Mouse (Mus musculus) small intestine, adult 2 months (tissue): ENCODE data around the gene Ooep. TPM values are rescaled to one million over a fixed set of nuclear protein-coding genes. Genes with fewer than 3 reads are reported as not detected.
"Not testable (repeated sequence)": the region's sequence is repeated elsewhere in the genome, so short reads cannot be mapped to it uniquely, and the experiment has no call there.

Experiments used
- H3K27ac ChIP-seq: fragments of 200-500 bp; 2 replicates; pipeline ENCODE4 v1.5.1; 2012; ENCODE audit warnings: low read depth, low read length, control low read depth, inconsistent platforms; ENCODE audit not compliant: insufficient read depth
- H3K27me3 ChIP-seq: fragments of 200-500 bp; 2 replicates; pipeline ENCODE4 v1.6.1; 2012; ENCODE audit warnings: mild to moderate bottlenecking, moderate library complexity, low read length, inconsistent platforms; ENCODE audit not compliant: control insufficient read depth, insufficient read depth
- H3K36me3 ChIP-seq: fragments of 200-500 bp; 2 replicates; pipeline ENCODE4 v1.6.1; 2012; ENCODE audit warnings: mild to moderate bottlenecking, low read length, control low read depth, inconsistent platforms; ENCODE audit not compliant: control insufficient read depth, insufficient read depth
- H3K4me1 ChIP-seq: fragments of 200-500 bp; 2 replicates; pipeline ENCODE4 v1.6.1; 2012; ENCODE audit warnings: low read length, inconsistent platforms, mixed read lengths; ENCODE audit not compliant: control insufficient read depth, insufficient read depth, insufficient read length
- H3K4me3 ChIP-seq: fragments of 200-500 bp; 2 replicates; pipeline ENCODE4 v1.5.1; 2012; ENCODE audit warnings: low read depth, mild to moderate bottlenecking, control low read depth, inconsistent platforms, low read length, moderate library complexity
- CTCF ChIP-seq: fragments of 200-500 bp; IDR thresholded peaks from 2 replicates; pipeline ENCODE4 v1.5.1; 2012; ENCODE audit warnings: low read depth, mild to moderate bottlenecking, control low read depth, inconsistent platforms, low read length, moderate library complexity, mixed read lengths; ENCODE audit not compliant: insufficient replicate concordance, insufficient read length; ENCODE audit errors: extremely low read depth
- POLR2A ChIP-seq: fragments of 200-500 bp; IDR thresholded peaks from 2 replicates; pipeline ENCODE4 v1.6.1; 2012; ENCODE audit warnings: low read depth, mild to moderate bottlenecking, control low read depth, inconsistent platforms, low read length, moderate library complexity
- WGBS: fragments of 180-500 bp; shearing (Covaris S2); methylation state at CpG from one replicate; pipeline ENCODE4 v1.1.7; 2018; 5-methylcytosine and 5-hydroxymethylcytosine counted together
- polyA plus RNA-seq: library from polyadenylated mRNA; depleted of rRNA; stranded (reverse); fragments of >200 nt; gene quantifications from 2 replicates; pipeline ENCODE4 v1.2.3, GENCODE M21; 2012

The Ooep gene
- polyA plus RNA-seq, 1 experiment: not detected

DNA sequence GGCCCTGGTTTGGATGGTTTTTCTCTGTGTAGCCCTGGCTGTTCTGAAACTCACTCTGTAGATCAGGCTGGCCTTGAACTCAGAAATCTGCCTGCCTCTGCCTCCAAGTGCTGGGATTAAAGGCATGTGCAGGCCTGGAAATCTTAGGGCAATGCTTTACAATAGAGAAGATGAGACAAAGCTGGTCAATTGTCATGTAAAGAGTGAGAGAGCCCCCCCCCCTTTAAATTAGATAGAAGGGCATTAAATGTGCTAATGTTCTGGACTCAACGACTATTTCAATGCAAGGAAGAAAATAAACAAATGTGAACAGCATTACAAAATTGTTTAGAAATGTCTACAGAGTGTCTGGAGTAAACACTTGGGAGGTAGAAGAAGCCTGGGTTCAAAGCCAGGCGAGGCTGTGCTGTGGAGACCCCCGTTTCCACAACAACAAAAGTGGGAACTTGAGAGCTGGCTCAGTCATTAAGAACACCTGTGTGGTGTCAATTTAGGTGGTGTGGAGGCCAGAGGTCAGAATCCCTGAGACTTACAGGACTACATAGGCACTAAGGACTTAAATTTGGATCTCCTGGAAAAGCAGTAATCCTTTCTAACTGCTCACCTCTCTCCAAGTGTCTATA is 9.7 kb downstream of the Ooep start:
- 70% methylated on average over 3 of the region's 3 CpGs for WGBS
- H3K27me3 ChIP-seq: no peaks in the 10 kb centered on the region
- no peaks in the 10 kb centered on the region for H3K4me1 ChIP-seq
- no peak for TF ChIP-seq CTCF
- no peak for TF ChIP-seq POLR2A
- H3K27ac ChIP-seq: no peak overlapping the region
- no peak overlapping the region for H3K4me3 ChIP-seq
- H3K36me3 ChIP-seq: no peaks in the 10 kb centered on the region

DNA sequence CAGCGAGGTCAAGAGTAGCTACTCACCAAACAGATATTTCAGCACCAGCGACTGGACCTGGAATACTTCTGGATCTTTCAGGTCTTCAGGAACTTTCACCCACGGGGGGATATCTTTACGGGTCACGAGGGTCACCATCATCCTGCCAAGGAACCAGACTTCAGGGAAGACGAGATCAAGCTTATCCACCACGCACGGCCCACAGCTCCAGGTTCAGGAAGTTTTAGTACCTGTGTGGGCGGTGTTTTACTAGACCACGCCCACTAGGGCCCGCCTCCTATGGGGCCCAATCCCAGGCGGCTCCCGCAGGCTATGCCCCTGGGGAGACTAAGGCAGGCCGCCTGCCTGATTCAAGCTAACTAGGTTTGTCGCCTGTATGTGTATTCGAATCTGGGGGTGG is 10.6 kb downstream of the Ooep start, which contains the start of gene Dppa5a:
Gene Dppa5a (minus strand): TSS at position 219 of the 400 bp plus-strand sequence.
- not testable (repeated sequence) for H3K4me1 ChIP-seq, H3K27me3 ChIP-seq, H3K36me3 ChIP-seq, H3K4me3 ChIP-seq, H3K27ac ChIP-seq
- WGBS: 91% methylated on average over 16 of the region's 16 CpGs

DNA sequence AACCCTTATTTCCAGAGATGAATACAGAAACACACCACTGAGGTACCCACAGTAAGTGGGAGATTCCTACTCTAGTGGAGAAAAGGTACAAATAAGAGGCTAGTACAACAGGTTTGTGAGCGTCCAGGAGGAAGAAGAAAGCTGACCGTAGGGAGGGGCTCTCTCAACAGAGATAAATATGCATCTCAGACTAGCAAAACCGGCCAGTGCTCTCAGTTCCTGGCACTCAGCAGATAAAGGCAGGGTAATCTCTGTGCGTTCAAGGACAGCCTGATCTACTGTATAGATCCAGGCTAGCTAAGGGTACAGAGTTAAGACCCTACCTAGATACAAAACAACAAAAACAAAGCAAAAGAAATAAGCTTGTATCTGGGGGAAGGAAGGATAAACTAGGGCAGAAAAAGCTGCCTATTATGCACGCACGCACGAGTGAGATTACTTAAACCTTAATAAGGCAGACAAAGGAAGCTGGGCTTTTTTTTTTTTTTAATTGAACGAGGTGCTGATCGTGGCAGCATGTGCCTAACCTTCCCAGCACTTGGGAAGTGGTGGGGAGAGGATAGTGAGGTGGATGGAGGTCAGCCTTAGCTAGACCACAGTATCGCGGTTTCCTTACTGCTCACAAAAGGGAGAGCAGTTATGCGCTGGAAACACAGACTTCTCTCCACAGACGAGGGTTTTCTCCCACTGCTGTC is 12.5 kb downstream of the Ooep start:
- H3K36me3 ChIP-seq: no peaks in the 10 kb centered on the region
- no peak overlapping the region for H3K27ac ChIP-seq
- H3K4me1 ChIP-seq: no peaks in the 10 kb centered on the region
- WGBS: 57% methylated on average over 13 of the region's 13 CpGs
- no peaks in the 10 kb centered on the region for H3K27me3 ChIP-seq
- no peak for TF ChIP-seq CTCF
- no peak for TF ChIP-seq POLR2A
- H3K4me3 ChIP-seq: no peak overlapping the region

DNA sequence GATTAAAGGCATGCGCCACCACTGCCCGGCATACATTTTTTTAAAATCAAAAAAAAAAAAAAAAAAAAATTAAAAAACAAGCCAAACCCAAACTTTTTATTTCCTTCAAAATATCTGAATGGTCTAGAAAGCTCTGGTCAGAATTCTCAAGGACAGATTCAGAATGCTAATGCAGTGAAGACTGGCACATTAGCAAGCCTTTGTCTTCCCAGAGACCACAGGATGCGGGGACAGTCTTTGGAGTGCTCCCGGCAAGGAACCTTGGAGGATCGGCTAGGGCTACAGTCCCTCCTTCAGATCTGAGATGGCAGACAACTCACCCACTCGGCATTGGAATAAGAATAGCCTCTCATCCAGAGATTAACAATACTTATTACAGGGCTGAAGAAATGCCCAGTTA is 13.8 kb downstream of the Ooep start:
- H3K27me3 ChIP-seq: no peaks in the 10 kb centered on the region
- no peak overlapping the region for H3K27ac ChIP-seq
- no peaks in the 10 kb centered on the region for H3K4me1 ChIP-seq
- H3K4me3 ChIP-seq: no peak overlapping the region
- no peak for TF ChIP-seq POLR2A
- TF ChIP-seq CTCF: no peak
- WGBS: 93% methylated on average over 6 of the region's 6 CpGs
- no peaks in the 10 kb centered on the region for H3K36me3 ChIP-seq

DNA sequence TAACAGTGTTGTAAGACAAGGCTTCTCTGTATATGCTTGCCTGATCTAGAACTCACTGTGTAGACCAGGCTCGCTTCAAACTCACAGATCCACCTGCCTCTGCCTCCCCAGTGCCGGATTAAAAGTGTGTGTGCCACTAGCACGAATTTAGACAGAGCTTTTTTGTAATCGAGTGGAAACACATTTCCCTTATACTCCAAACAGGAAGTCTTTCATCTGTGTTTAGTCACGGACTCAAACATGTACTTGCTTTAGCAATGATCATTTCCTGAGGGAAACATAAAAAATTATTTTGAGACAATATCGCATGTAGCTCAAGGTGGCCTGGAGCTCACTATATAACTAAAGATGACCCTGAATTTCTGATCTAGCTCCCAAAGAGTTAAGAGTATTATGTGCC is 15.2 kb downstream of the Ooep start:
- Histone ChIP-seq H3K4me3 (no peak overlapping the region), H3K36me3 (no peaks in the 10 kb centered on the region), H3K27me3 (no peaks in the 10 kb centered on the region), H3K27ac (no peak overlapping the region), H3K4me1 (no peaks in the 10 kb centered on the region)
- 57% methylated on average over 6 of the region's 6 CpGs for WGBS
- TF ChIP-seq POLR2A: no peak
- no peak for TF ChIP-seq CTCF

DNA sequence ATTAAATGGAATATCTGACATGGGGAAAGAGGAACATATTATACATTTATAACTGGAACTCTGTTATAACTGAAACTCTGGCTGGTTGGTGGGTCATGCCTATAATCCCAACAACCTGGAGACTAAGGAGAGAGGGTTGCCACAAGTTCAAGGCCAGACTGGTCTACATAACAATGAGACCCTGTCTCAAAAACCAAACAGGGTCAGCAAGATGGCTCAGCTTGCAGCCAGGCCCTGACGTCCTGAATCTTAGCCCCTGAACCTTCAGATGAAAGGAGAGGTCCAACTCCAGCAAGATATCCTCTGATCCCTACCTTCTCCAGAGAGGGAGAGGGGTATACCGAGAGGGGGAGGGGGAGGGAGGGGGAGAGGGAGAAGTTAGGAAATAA is 18.0 kb downstream of the Ooep start:
- Histone ChIP-seq H3K4me1 (peaks cover 5% of the 10 kb centered on the region; the same call in 1 of the 2 replicates), H3K27ac (no peak overlapping the region), H3K27me3 (no peaks in the 10 kb centered on the region), H3K36me3 (no peaks in the 10 kb centered on the region), H3K4me3 (no peak overlapping the region)
- TF ChIP-seq CTCF (no peak), POLR2A (no peak)
- WGBS: 53% methylated on average over 2 of the region's 2 CpGs

DNA sequence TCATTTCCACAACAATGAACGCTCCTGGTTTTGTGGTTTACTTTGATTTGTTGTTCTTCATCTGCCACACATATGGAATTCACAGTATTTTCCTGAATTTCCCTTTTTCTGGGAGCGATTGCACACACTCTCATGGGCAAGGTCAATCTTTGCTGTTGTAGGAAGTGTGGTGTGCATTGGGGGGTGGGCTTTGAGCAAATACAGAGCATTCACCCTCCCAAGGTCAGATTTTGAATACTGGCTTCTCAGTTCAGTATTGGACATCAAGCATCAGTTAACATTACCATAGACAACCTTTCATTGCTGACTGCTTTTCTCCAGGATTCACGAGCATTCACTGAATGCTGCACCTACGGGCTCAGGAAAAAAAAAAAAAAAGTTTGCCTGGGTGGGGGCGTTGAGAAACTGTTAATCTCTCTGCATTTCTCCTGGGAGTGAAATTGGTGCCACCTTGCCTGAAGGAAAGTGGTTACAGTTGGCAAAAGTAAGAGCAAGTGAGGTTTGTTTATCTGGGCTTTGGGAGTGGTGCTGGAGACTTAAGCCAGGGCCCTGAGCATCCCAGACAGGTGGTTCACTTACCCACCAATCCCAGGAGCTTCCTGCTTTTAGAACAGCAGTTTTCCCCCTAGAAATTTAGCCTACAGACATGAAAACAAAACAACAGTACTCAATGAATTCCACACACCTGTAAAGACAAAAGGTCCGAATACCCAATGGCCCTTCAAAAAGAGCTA is 18.6 kb downstream of the Ooep start:
- Histone ChIP-seq H3K4me3 (no peak overlapping the region), H3K4me1 (peaks cover 5% of the 10 kb centered on the region; the same call in 1 of the 2 replicates), H3K27me3 (no peaks in the 10 kb centered on the region), H3K27ac (no peak overlapping the region), H3K36me3 (no peaks in the 10 kb centered on the region)
- 86% methylated on average over 6 of the region's 6 CpGs for WGBS
- TF ChIP-seq POLR2A: no peak
- no peak for TF ChIP-seq CTCF
